Mouse (Mus musculus) gastrocnemius, postnatal 36 days (tissue): ENCODE measurements around the gene Gm1043. TPM values are rescaled to one million over a fixed set of nuclear protein-coding genes. Genes with fewer than 3 reads are reported as not detected.

ENCODE experiments used
- DNase-seq, 2 experiments: peaks; one replicate each; pipeline ENCODE4 v3.0.0; 2022
- intact Hi-C: fragments of 180-260 bp; cut with DNase I; formaldehyde crosslinking; loops from one replicate; pipeline ENCODE4 v1.15.1; 2025
- long read RNA-seq, 2 experiments: library from polyadenylated mRNA; stranded (forward); transcript quantifications; one replicate each; pipeline ENCODE4 v2.0.0; 2021
- total RNA-seq, 2 experiments: library from RNA; stranded (reverse); gene quantifications; 2 replicates each; pipeline ENCODE4 v1.2.3; 2021

Gm1043 gene
- not detected for total RNA-seq
- long read RNA-seq, experiment 1, result 0 reads
- long read RNA-seq, experiment 2, result 0 reads

- intact Hi-C loops, result no loop called here
- DNase-seq, result peak in 1 of 2 experiments; percentile 4
These were observed at the start of gene Gm1043 for GRCm38 (mm10) chr5:37085241-37085640. TSS of gene Gm1043 (plus strand) at chr5:37085370.

- no peak for DNase-seq
- intact Hi-C loops, result no loop called here
These were observed 49.3 kb upstream of the Gm1043 start for GRCm38 (mm10) chr5:37035896-37036295.

- intact Hi-C loops, result no loop called here
- DNase-seq, result no peak
These were observed 48.3 kb upstream of the Gm1043 start for GRCm38 (mm10) chr5:37036884-37037283.

GRCm38 (mm10) chr5:37039908-37040307, 45.3 kb upstream of the Gm1043 start:
- intact Hi-C loops, result no loop called here
- DNase-seq, result no peak

- no peak for DNase-seq
- intact Hi-C loops, result no loop called here
These were observed 44.5 kb upstream of the Gm1043 start for GRCm38 (mm10) chr5:37040711-37041110.

GRCm38 (mm10) chr5:37041651-37042050, 43.5 kb upstream of the Gm1043 start:
- DNase-seq, result no peak
- intact Hi-C loops, result no loop called here

GRCm38 (mm10) chr5:37042934-37043333, 42.2 kb upstream of the Gm1043 start:
- intact Hi-C loops, result no loop called here
- no peak for DNase-seq

- no peak for DNase-seq
- intact Hi-C loops, result no loop called here
These were observed 40.4 kb upstream of the Gm1043 start for GRCm38 (mm10) chr5:37044793-37045192.

- DNase-seq, result no peak
- intact Hi-C loops, result no loop called here
These were observed 39.6 kb upstream of the Gm1043 start for GRCm38 (mm10) chr5:37045582-37045981.

GRCm38 (mm10) chr5:37046791-37047190, 38.4 kb upstream of the Gm1043 start:
- no peak for DNase-seq
- intact Hi-C loops, result no loop called here

GRCm38 (mm10) chr5:37047206-37047915, 37.8 kb upstream of the Gm1043 start:
- no peak for DNase-seq
- intact Hi-C loops, result no loop called here

- intact Hi-C loops, result no loop called here
- no peak for DNase-seq
These were observed 37.2 kb upstream of the Gm1043 start for GRCm38 (mm10) chr5:37047992-37048391.

GRCm38 (mm10) chr5:37049111-37049510, 36.1 kb upstream of the Gm1043 start:
- no peak for DNase-seq
- intact Hi-C loops, result no loop called here

- no peak for DNase-seq
- intact Hi-C loops, result no loop called here
These were observed 34.4 kb upstream of the Gm1043 start for GRCm38 (mm10) chr5:37050521-37051373.

GRCm38 (mm10) chr5:37051374-37052100, 33.6 kb upstream of the Gm1043 start:
- DNase-seq, result no peak
- intact Hi-C loops, result no loop called here

GRCm38 (mm10) chr5:37052846-37053245, 32.3 kb upstream of the Gm1043 start:
- no peak for DNase-seq
- intact Hi-C loops, result no loop called here

- no peak for DNase-seq
- intact Hi-C loops, result no loop called here
These were observed 29.4 kb upstream of the Gm1043 start for GRCm38 (mm10) chr5:37055789-37056188.

- DNase-seq, result no peak
- intact Hi-C loops, result no loop called here
These were observed 28.7 kb upstream of the Gm1043 start for GRCm38 (mm10) chr5:37056471-37056870.

- intact Hi-C loops, result no loop called here
- no peak for DNase-seq
These were observed 23.6 kb upstream of the Gm1043 start for GRCm38 (mm10) chr5:37061612-37062011.

- intact Hi-C loops, result no loop called here
These were observed 20.4 kb upstream of the Gm1043 start for GRCm38 (mm10) chr5:37064454-37065449.

More at GRCm38 (mm10) chr5:37064454-37065449, 20.4 kb upstream of the Gm1043 start:
- DNase-seq, result no peak
